Mouse (Mus musculus) liver, postnatal 0 days (tissue): Measurements from ENCODE around the gene Wnt9b.

ENCODE experiments used
- CTCF ChIP-seq: sonication (generic); IDR thresholded peaks from 2 replicates; pipeline ENCODE4 v1.5.1; 2016; ENCODE audit warnings: antibody characterized with exemption, low read depth
- EP300 ChIP-seq: IDR thresholded peaks from 2 replicates; pipeline ENCODE4 v1.6.1; 2016; ENCODE audit warnings: antibody characterized with exemption, low read depth, mild to moderate bottlenecking

DNA sequence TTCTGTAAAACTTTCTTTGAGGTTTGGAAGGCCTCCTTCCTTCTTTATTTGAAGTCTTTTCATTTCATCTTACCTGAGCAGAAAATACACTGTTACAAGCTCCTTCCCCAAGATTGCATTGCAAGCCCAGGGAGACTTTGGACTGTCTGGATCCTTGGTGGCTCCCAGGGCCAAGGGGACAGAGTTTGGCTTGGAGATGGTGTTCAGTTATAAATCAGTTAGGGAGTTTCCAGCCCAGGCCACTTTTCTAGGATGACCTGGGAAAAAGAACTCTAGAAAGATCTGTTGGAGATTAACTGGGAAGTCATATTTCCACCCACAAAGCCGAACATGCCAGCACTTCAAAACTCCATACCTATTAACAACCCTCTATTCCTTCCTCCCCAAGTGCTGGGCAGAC lies 39.6 kb downstream of the Wnt9b start:
- TF ChIP-seq CTCF (no peak), EP300 (no peak)
